Mouse (Mus musculus) G1E (cell line): ENCODE results near the gene Natd1. TPM values are rescaled to one million over a fixed set of nuclear protein-coding genes. Genes with fewer than 3 reads are reported as not detected.
A peak's percentile ranks its signal among the peaks of the same experiment; 100 is the strongest.

Source experiments
- ATAC-seq: 2 replicates; pipeline ENCODE4 v1.8.0; 2016; ENCODE audit warnings: mild to moderate bottlenecking; ENCODE audit not compliant: insufficient number of reproducible peaks, poor library complexity, low FRiP score, severe bottlenecking; ENCODE audit errors: extremely low read depth
- DNase-seq: peaks from one replicate; pipeline ENCODE4 v3.0.0; 2012; ENCODE audit warnings: low spot score
- H3K27me3 ChIP-seq: 2 replicates; pipeline ENCODE4 v1.6.1; 2012; ENCODE audit warnings: mild to moderate bottlenecking, low read length, inconsistent platforms; ENCODE audit not compliant: insufficient read depth
- H3K36me3 ChIP-seq: replicated peaks from 2 replicates; pipeline ENCODE3; 2012; ENCODE audit warnings: mild to moderate bottlenecking, inconsistent platforms
- H3K4me1 ChIP-seq: 2 replicates; pipeline ENCODE4 v1.6.1; 2012; ENCODE audit warnings: low read depth, low read length, inconsistent platforms, mixed read lengths; ENCODE audit not compliant: insufficient read depth
- H3K4me3 ChIP-seq: 2 replicates; pipeline ENCODE4 v1.5.1; 2012; ENCODE audit warnings: low read depth, mild to moderate bottlenecking, inconsistent platforms, low read length, moderate library complexity, mixed read lengths
- H3K9me3 ChIP-seq: replicated peaks from 2 replicates; pipeline ENCODE4 v1.6.1; 2012; ENCODE audit warnings: inconsistent platforms
- CTCF ChIP-seq: IDR thresholded peaks from 2 replicates; pipeline ENCODE4 v1.5.1; 2012; ENCODE audit warnings: low read depth, low read length, inconsistent platforms, mixed read lengths
- GATA1 ChIP-seq: IDR thresholded peaks from 2 replicates; pipeline ENCODE4 v1.6.1; 2012; ENCODE audit warnings: borderline replicate concordance, low read length, inconsistent platforms, mixed read lengths
- GATA2 ChIP-seq: IDR thresholded peaks from 2 replicates; pipeline ENCODE4 v1.6.1; 2012; ENCODE audit warnings: low read depth, low read length, inconsistent platforms, borderline replicate concordance
- POLR2AphosphoS5 ChIP-seq: IDR thresholded peaks from 2 replicates; pipeline ENCODE4 v1.6.1; 2012; ENCODE audit warnings: low read depth, low read length, inconsistent platforms; ENCODE audit not compliant: insufficient replicate concordance
- TAL1 ChIP-seq: conservative IDR thresholded peaks from 2 replicates; pipeline ENCODE4 v1.6.1; 2012; ENCODE audit warnings: low read depth, low read length, inconsistent platforms, mixed read lengths
- polyA plus RNA-seq: library from polyadenylated mRNA; stranded (reverse); fragments of >175 nt; gene quantifications from 2 replicates; pipeline ENCODE4 v1.2.3, GENCODE M21; 2012
- total RNA-seq, 2 experiments: library from RNA; stranded (forward) in 1 of 2; stranded (reverse) in 1 of 2; fragments of 200-1000 nt in 1 of 2; fragments of >200 nt in 1 of 2; fragmentation: Nextera tagmentation in 1 of 2; gene quantifications; 2 replicates each; pipeline ENCODE4 v1.2.3; 2014 to 2017

The Natd1 gene
- total and polyA plus RNA-seq, 3 experiments = 5.9 to 10.5 (median 6.4) TPM

DNA sequence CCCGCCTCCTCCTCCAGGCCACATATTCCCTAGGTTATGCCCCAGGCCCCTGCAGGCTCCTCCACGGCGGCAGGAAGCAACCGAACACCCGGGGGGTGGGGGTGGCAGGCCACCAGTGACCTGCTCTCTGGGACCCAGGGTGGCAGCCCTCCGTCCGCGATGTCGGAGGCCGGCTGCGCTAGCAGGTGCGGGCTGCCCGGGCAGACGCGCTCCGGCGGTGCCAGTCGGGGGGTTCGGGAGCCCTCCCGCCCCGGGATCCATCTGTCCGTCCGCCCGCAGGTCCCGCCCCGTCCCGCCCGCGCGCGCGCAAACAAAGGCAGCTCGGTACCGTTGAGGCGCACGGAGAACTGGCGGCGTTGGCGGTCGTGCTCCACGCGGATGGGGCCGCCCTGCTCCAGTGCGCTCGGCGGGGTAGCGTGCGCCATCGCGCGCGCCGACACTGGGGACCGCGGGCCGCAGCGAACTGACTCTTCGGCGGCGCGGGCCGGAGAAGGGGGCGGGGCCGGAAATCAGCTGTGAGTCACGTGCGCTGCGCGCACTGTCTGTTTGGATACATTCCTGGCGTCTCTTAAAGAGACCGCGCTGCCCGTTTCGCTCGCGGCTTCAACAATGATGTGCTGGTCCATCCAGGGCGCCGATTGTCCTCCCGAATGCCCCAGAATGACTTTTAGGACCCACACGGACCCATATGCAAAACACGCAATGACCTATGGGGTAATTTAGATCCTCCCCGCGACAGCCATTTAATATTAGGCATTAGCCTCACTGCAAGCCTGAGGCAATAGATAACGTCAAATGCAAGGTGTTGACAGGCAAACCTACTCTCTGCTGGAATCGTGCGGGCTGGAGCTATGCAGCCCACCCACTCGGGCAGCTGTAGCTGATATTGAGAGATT, 1.0 kb downstream of the Natd1 start:
- Histone ChIP-seq H3K9me3 (no peaks in the 10 kb centered on the region), H3K4me3 (peak overlapping the region; percentile 87), H3K36me3 (peaks cover 12% of the 10 kb centered on the region), H3K4me1 (peaks cover 28% of the 10 kb centered on the region), H3K27me3 (no peaks in the 10 kb centered on the region; the same call in 1 of the 2 replicates)
- peak; percentile 42 for TF ChIP-seq TAL1
- no peak for TF ChIP-seq POLR2AphosphoS5
- ATAC-seq (peak; percentile 79), DNase-seq (peak; percentile 75)

- DNase-seq (no peak), ATAC-seq (no peak)
- Histone ChIP-seq H3K9me3 (no peaks in the 10 kb centered on the region), H3K36me3 (peaks cover 15% of the 10 kb centered on the region), H3K27me3 (no peaks in the 10 kb centered on the region; the same call in 1 of the 2 replicates), H3K4me1 (peaks cover 28% of the 10 kb centered on the region), H3K4me3 (peak overlapping the region; percentile 87)
- TF ChIP-seq POLR2AphosphoS5 (no peak), GATA2 (no peak)
Observed at GRCm38 (mm10) chr11:60912525-60912973, 2.0 kb downstream of the Natd1 start.

GRCm38 (mm10) chr11:60909626-60910025, 4.9 kb downstream of the Natd1 start:
- ATAC-seq = no peak
- peaks cover 27% of the 10 kb centered on the region for H3K4me1 ChIP-seq

DNA sequence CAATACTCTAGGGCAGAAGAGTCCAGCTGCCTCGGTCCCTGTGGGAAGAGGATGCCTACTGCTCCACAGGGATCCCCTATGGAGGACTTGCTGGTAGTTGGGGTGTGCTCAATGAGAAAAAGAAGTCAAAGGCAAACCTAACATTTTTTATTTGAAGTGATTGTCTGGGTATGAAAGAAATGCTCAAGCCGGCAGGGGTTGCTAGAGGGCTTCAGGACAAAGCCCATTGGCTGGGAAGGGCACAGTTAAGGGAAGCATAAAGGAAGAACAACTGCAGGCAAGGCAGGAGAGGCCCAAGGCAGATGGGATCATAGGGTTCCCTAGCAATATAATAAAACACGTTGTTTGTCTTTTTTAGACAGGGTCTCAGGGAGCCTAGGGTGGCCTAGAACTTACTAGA, 6.5 kb downstream of the Natd1 start:
- no peak overlapping the region for H3K4me3 ChIP-seq
- ATAC-seq (no peak), DNase-seq (no peak)
- no peak for TF ChIP-seq GATA2
- TF ChIP-seq CTCF = no peak
- TF ChIP-seq TAL1 = no peak
- no peak for TF ChIP-seq GATA1
- no peak for TF ChIP-seq POLR2AphosphoS5
- H3K9me3 ChIP-seq = no peaks in the 10 kb centered on the region
- no peaks in the 10 kb centered on the region; the same call in 1 of the 2 replicates for H3K27me3 ChIP-seq
- H3K4me1 ChIP-seq = peaks cover 16% of the 10 kb centered on the region
- H3K36me3 ChIP-seq = peaks cover 50% of the 10 kb centered on the region

More at GRCm38 (mm10) chr11:60909626-60910025, 4.9 kb downstream of the Natd1 start:
- H3K4me3 ChIP-seq = no peak overlapping the region
- no peaks in the 10 kb centered on the region; the same call in 1 of the 2 replicates for H3K27me3 ChIP-seq
- no peaks in the 10 kb centered on the region for H3K9me3 ChIP-seq
- no peak for TF ChIP-seq CTCF
- TF ChIP-seq GATA1 = no peak
- DNase-seq = no peak
- peaks cover 38% of the 10 kb centered on the region for H3K36me3 ChIP-seq

GRCm38 (mm10) chr11:60906449-60906848, 8.1 kb downstream of the Natd1 start:
- Histone ChIP-seq H3K4me3 (no peak overlapping the region), H3K36me3 (peaks cover 48% of the 10 kb centered on the region), H3K9me3 (no peaks in the 10 kb centered on the region), H3K27me3 (no peaks in the 10 kb centered on the region; the same call in 1 of the 2 replicates), H3K4me1 (peaks cover 2% of the 10 kb centered on the region)
- DNase-seq (no peak), ATAC-seq (no peak)
- TF ChIP-seq CTCF (no peak), GATA2 (no peak), TAL1 (no peak), POLR2AphosphoS5 (no peak), GATA1 (no peak)

DNA sequence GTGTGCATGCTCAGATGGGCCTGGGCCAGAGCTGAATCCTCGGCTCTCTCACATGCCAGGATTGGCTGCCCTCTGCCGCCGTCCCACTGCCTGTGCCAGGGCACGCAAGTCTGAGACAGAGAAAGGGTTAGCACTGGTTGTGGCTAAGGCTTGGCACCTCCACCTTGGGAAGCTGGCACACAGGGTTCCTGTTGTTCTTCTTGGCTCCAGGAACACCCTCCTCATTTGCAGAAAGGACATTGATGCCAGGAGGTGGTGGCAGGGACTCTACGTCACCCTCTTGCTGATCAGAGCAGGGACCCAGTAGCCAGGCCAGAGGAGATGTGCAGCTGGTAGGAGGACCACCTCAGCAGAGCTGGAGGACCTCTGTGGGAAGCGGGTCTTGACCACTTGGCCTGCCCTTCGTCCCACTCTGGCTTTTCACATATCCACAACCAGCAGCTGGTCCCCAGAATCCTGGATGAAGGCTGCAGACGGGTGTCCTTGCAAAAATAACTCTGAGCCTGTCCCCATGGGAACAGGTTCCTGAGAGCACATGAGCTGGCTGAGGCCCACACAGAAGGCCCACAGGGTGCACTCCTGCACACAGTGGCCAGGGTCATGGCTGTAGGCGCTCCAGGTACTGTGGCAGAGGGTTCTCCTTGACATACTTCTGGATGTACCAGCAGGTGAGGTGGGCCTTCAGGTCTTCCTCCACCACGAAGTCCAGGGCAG, 9.0 kb downstream of the Natd1 start:
- Histone ChIP-seq H3K27me3 (peaks cover 5% of the 10 kb centered on the region), H3K4me1 (no peaks in the 10 kb centered on the region), H3K36me3 (peaks cover 45% of the 10 kb centered on the region), H3K4me3 (no peak overlapping the region), H3K9me3 (no peaks in the 10 kb centered on the region)
- no peak for ATAC-seq
- TF ChIP-seq POLR2AphosphoS5 (no peak), TAL1 (no peak), GATA2 (no peak), GATA1 (no peak), CTCF (no peak)
- no peak for DNase-seq
